Mouse (Mus musculus): ENCODE data around the gene Dnlz. TPM values are rescaled to one million over a fixed set of nuclear protein-coding genes. Genes with fewer than 3 reads are reported as not detected.

The Dnlz gene
- polyA plus RNA-seq, 1 experiment = 35.3 TPM

DNA sequence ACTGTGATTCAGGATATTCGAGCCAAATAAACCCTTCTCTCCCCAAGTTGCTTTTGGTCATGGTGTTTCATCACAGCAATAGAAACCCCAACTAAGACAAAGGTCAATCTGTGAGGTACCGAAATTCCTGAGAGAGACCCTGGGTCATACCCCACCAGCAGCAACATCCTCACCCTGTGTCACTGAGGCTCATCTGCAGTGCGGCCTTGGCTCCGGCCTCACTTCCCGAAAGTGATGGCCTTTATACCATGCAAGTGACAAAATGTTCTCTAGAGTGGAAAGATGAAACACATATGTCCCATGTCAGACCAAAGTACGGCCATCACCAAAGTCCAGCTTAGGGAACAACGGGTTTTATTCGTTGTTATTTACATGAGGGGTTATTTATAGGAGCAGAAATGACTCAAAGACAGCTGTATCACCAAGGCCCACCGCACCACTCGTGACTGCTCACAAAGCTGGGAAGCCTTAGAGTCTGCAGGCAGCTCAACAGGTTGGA lies 49.9 kb downstream of the Dnlz start:
- Histone ChIP-seq H3K9me3 (peaks cover 11% of the 10 kb centered on the region), H3K36me3 (replicated peaks; ENCODE audit: low read length) (no peaks in the 10 kb centered on the region), H3K4me3 (replicated peaks) (no peak overlapping the region), H3K27me3 (replicated peaks) (peaks cover 19% of the 10 kb centered on the region), H3K4me1 (peaks cover 53% of the 10 kb centered on the region)
- TF ChIP-seq GATA1 (IDR thresholded peaks at IDR 0.05; ENCODE audit: borderline replicate concordance, low read length) (no peak), FLI1 (IDR thresholded peaks at IDR 0.05; ENCODE audit: low read length) (no peak)

- H3K4me3 ChIP-seq (replicated peaks) = peak overlapping the region; percentile 38
- peaks cover 15% of the 10 kb centered on the region for H3K9me3 ChIP-seq
These were observed 51.1 kb downstream of the Dnlz start for GRCm38 (mm10) chr2:26300808-26301174.

DNA sequence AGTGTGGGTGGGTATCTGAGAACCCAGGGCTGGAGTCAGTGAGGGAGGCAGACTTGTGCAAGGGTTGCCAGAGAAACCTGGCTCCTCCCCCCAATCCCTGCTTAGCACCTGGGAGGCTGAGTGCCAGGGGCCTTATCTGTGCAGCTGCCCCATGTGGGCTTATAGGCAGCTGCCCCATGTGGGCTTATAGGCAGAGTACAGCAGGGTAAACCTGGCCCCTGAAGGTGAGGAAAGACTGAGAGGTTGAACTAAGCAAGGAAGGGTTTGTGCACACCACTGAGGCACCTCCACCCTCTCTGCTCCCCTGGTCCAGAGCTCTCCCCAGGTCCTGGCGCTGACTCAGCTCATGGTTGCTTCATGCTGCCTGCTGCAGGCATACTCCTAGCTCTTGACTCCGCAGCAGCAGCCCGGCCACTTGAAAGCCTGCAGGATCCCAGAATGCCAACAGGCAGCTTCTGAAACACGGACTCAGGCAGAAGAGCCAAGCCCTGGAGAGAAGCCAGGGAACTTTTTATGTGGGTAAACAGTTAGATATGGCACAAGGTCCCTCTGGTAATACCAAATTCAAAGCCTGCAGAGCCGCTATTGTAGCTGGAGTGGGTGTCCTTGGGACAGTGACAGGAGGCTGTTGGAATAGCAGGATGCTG lies 51.6 kb downstream of the Dnlz start:
- Histone ChIP-seq H3K4me1 (peaks cover 65% of the 10 kb centered on the region), H3K27me3 (replicated peaks) (peaks cover 22% of the 10 kb centered on the region), H3K9me3 (peaks cover 19% of the 10 kb centered on the region), H3K36me3 (replicated peaks; ENCODE audit: low read length) (no peaks in the 10 kb centered on the region), H3K4me3 (replicated peaks) (peak overlapping the region; percentile 38)
- no peak for TF ChIP-seq FLI1 (IDR thresholded peaks at IDR 0.05; ENCODE audit: low read length)
- TF ChIP-seq GATA1 (IDR thresholded peaks at IDR 0.05; ENCODE audit: borderline replicate concordance, low read length) = no peak

More at GRCm38 (mm10) chr2:26300808-26301174, 51.1 kb downstream of the Dnlz start:
- Histone ChIP-seq H3K27me3 (replicated peaks) (peaks cover 19% of the 10 kb centered on the region), H3K36me3 (replicated peaks; ENCODE audit: low read length) (no peaks in the 10 kb centered on the region), H3K4me1 (peaks cover 66% of the 10 kb centered on the region)
- TF ChIP-seq GATA1 (IDR thresholded peaks at IDR 0.05; ENCODE audit: borderline replicate concordance, low read length) = no peak
- TF ChIP-seq FLI1 (IDR thresholded peaks at IDR 0.05; ENCODE audit: low read length) = no peak

DNA sequence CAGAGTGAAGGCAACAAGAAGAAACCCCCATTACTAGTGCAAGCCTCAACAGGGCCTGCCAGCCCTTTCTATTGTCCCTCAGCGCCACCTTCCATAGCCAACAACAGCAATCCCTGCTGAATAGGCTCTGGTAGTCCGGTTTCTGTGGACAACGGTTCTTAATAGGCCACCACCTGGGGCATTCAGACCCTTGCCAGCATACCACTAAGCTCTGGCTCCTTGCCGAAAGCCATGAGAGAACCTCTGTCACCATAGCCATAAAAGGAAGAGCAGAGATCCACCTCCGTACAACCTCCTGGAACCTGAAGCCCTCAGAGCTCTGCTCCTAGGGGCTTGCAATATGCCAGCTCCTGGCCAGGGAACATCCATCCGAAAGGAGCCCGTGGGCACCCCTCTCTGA lies 52.6 kb downstream of the Dnlz start:
- peaks cover 55% of the 10 kb centered on the region for H3K4me1 ChIP-seq
- TF ChIP-seq GATA1 (IDR thresholded peaks at IDR 0.05; ENCODE audit: borderline replicate concordance, low read length) (no peak), FLI1 (IDR thresholded peaks at IDR 0.05; ENCODE audit: low read length) (no peak)
- no peak overlapping the region for H3K4me3 ChIP-seq (replicated peaks)
- H3K27me3 ChIP-seq (replicated peaks) = peaks cover 27% of the 10 kb centered on the region
- H3K36me3 ChIP-seq (replicated peaks; ENCODE audit: low read length) = no peaks in the 10 kb centered on the region
- peaks cover 15% of the 10 kb centered on the region for H3K9me3 ChIP-seq

GRCm38 (mm10) chr2:26298856-26299230 lies 53.1 kb downstream of the Dnlz start:
- H3K27me3 ChIP-seq (replicated peaks) = peaks cover 32% of the 10 kb centered on the region
- no peaks in the 10 kb centered on the region for H3K36me3 ChIP-seq (replicated peaks; ENCODE audit: low read length)
- peaks cover 55% of the 10 kb centered on the region for H3K4me1 ChIP-seq
- no peak overlapping the region for H3K4me3 ChIP-seq (replicated peaks)
- TF ChIP-seq GATA1 (IDR thresholded peaks at IDR 0.05; ENCODE audit: borderline replicate concordance, low read length) (no peak), FLI1 (IDR thresholded peaks at IDR 0.05; ENCODE audit: low read length) (no peak)
- peaks cover 13% of the 10 kb centered on the region for H3K9me3 ChIP-seq

- H3K27me3 ChIP-seq (replicated peaks) = peaks cover 36% of the 10 kb centered on the region
- peaks cover 13% of the 10 kb centered on the region for H3K9me3 ChIP-seq
- H3K36me3 ChIP-seq (replicated peaks; ENCODE audit: low read length) = no peaks in the 10 kb centered on the region
- TF ChIP-seq FLI1 (IDR thresholded peaks at IDR 0.05; ENCODE audit: low read length) = no peak
- no peak for TF ChIP-seq GATA1 (IDR thresholded peaks at IDR 0.05; ENCODE audit: borderline replicate concordance, low read length)
- peak overlapping the region; percentile 84 for H3K4me3 ChIP-seq (replicated peaks)
- peaks cover 55% of the 10 kb centered on the region for H3K4me1 ChIP-seq
These were observed 53.6 kb downstream of the Dnlz start for GRCm38 (mm10) chr2:26298208-26298855.

Other genes starting within 250 kb of the Dnlz start
- gene Nacc2, start 228.9 kb downstream of the Dnlz start, polyA plus RNA-seq (2012; ENCODE audit: insufficient read depth, low replicate concordance) = 63.1 and 124 TPM in 2 replicates
- gene Lhx3, start 143.8 kb downstream of the Dnlz start, polyA plus RNA-seq (2012; ENCODE audit: insufficient read depth, low replicate concordance) = not detected in 2 replicates
- 3.5 and 9.1 TPM in 2 replicates for gene Qsox2, start 114.6 kb downstream of the Dnlz start, polyA plus RNA-seq (2012; ENCODE audit: insufficient read depth, low replicate concordance)
- gene Ccdc187, start 57.6 kb downstream of the Dnlz start, polyA plus RNA-seq (2012; ENCODE audit: insufficient read depth, low replicate concordance) = not detected in 2 replicates
- gene Gpsm1, start 36.6 kb downstream of the Dnlz start, polyA plus RNA-seq (2012; ENCODE audit: insufficient read depth, low replicate concordance) = 39.8 and 114 TPM in 2 replicates
- 29.8 and 81.2 TPM in 2 replicates for gene Card9, start 8.8 kb upstream of the Dnlz start, polyA plus RNA-seq (2012; ENCODE audit: insufficient read depth, low replicate concordance)
- gene Snapc4, start 28.5 kb upstream of the Dnlz start, polyA plus RNA-seq (2012; ENCODE audit: insufficient read depth, low replicate concordance) = 15.8 and 18.0 TPM in 2 replicates
- gene Entr1, start 37.2 kb upstream of the Dnlz start, polyA plus RNA-seq (2012; ENCODE audit: insufficient read depth, low replicate concordance) = 10.0 and 30.9 TPM in 2 replicates
- 110 and 172 TPM in 2 replicates for gene Pmpca, start 37.2 kb upstream of the Dnlz start, polyA plus RNA-seq (2012; ENCODE audit: insufficient read depth, low replicate concordance)
- gene Inpp5e, start 57.1 kb upstream of the Dnlz start, polyA plus RNA-seq (2012; ENCODE audit: insufficient read depth, low replicate concordance) = 6.3 and 18.1 TPM in 2 replicates
- gene Sec16a, start 93.1 kb upstream of the Dnlz start, polyA plus RNA-seq (2012; ENCODE audit: insufficient read depth, low replicate concordance) = 7.6 and 26.1 TPM in 2 replicates
- gene Notch1, start 164.6 kb upstream of the Dnlz start, polyA plus RNA-seq (2012; ENCODE audit: insufficient read depth, low replicate concordance) = 1.2 and 4.2 TPM in 2 replicates
- 19.7 and 90.5 TPM in 2 replicates for gene Egfl7, start 227.9 kb upstream of the Dnlz start, polyA plus RNA-seq (2012; ENCODE audit: insufficient read depth, low replicate concordance)
- gene Gm20532, start 234.5 kb upstream of the Dnlz start, polyA plus RNA-seq (2012; ENCODE audit: insufficient read depth, low replicate concordance) = not detected in 2 replicates